Mouse (Mus musculus) bone marrow macrophage, adult 2 months (primary cell): ENCODE results near the gene Six1.

Source experiments
- CTCF ChIP-seq: IDR thresholded peaks from 2 replicates; pipeline ENCODE4 v1.5.1; 2012; ENCODE audit warnings: low read depth, mild to moderate bottlenecking, low read length, moderate library complexity
- POLR2A ChIP-seq: IDR thresholded peaks from 2 replicates; pipeline ENCODE4 v1.6.1; 2012; ENCODE audit warnings: mild to moderate bottlenecking, low read depth, low read length, borderline replicate concordance

GRCm38 (mm10) chr12:73020422-73020821, 33.3 kb downstream of the Six1 start:
- TF ChIP-seq CTCF (no peak), POLR2A (no peak)
